Mouse (Mus musculus) bone marrow, adult 2 months (tissue): ENCODE data around the gene Nup210l.

Experiments
- CTCF ChIP-seq: fragments of 200-500 bp; IDR thresholded peaks from 2 replicates; pipeline ENCODE4 v1.5.1; 2011; ENCODE audit warnings: low read length, control low read depth; ENCODE audit not compliant: control insufficient read depth, insufficient read depth
- POLR2A ChIP-seq: fragments of 200-500 bp; IDR thresholded peaks from 2 replicates; pipeline ENCODE4 v1.6.1; 2011; ENCODE audit warnings: low read depth, mild to moderate bottlenecking, control low read depth, low read length, borderline replicate concordance; ENCODE audit not compliant: control insufficient read depth

- TF ChIP-seq CTCF: no peak
- no peak for TF ChIP-seq POLR2A
Measured at GRCm38 (mm10) chr3:90118132-90118790, 14.3 kb downstream of the Nup210l start.
